Mouse (Mus musculus) forebrain, embryonic 11.5 days (tissue): ENCODE data around the gene Prickle2. TPM values are rescaled to one million over a fixed set of nuclear protein-coding genes. Genes with fewer than 3 reads are reported as not detected.

ENCODE experiments used
- ATAC-seq: fragments of 200-750 bp; cut with Nextera tagmentation; replicated peaks from 2 replicates; pipeline ENCODE4 v1.8.0; 2017; ENCODE audit warnings: moderate TSS enrichment; ENCODE audit not compliant: low FRiP score
- DNase-seq: peaks from one replicate; pipeline ENCODE4 v3.0.0-alpha.2; 2017; ENCODE audit warnings: low spot score
- H3K27ac ChIP-seq: fragments of 300-500 bp; sonication (generic); 2 replicates; pipeline ENCODE4 v1.5.1; 2014; ENCODE audit warnings: low read depth, low read length
- H3K27me3 ChIP-seq: fragments of 300-500 bp; sonication (generic); 2 replicates; pipeline ENCODE4 v1.6.1; 2014; ENCODE audit warnings: mild to moderate bottlenecking, low read length, mixed read lengths; ENCODE audit not compliant: control insufficient read depth, insufficient read depth
- H3K36me3 ChIP-seq: fragments of 300-500 bp; sonication (generic); 2 replicates; pipeline ENCODE4 v1.6.1; 2014; ENCODE audit warnings: mild to moderate bottlenecking, low read length, moderate library complexity, mixed read lengths; ENCODE audit not compliant: control insufficient read depth, insufficient read depth
- H3K4me1 ChIP-seq: fragments of 300-500 bp; sonication (generic); replicated peaks from 2 replicates; pipeline ENCODE4 v1.6.1; 2014; ENCODE audit warnings: low read length, mixed read lengths; ENCODE audit not compliant: control insufficient read depth, insufficient read depth
- H3K4me2 ChIP-seq: fragments of 300-500 bp; sonication (generic); 2 replicates; pipeline ENCODE4 v1.6.1; 2014; ENCODE audit warnings: low read depth, mild to moderate bottlenecking, low read length, moderate library complexity, mixed read lengths; ENCODE audit not compliant: severe bottlenecking
- H3K4me3 ChIP-seq: fragments of 300-500 bp; sonication (generic); 2 replicates; pipeline ENCODE4 v1.5.1; 2014; ENCODE audit warnings: low read depth, low read length
- H3K9ac ChIP-seq: fragments of 300-500 bp; sonication (generic); 2 replicates; pipeline ENCODE4 v1.6.1; 2014; ENCODE audit warnings: low read length
- H3K9me3 ChIP-seq: fragments of 300-500 bp; sonication (generic); 2 replicates; pipeline ENCODE4 v1.6.1; 2016; ENCODE audit warnings: low read length, mixed read lengths; ENCODE audit not compliant: control insufficient read depth
- WGBS: fragments of 180-500 bp; shearing (Covaris S2); extraction: QIAGEN DNeasy Blood & Tissue Kit; methylation state at CpG from one replicate; pipeline ENCODE4 v1.1.7; 2014; 5-methylcytosine and 5-hydroxymethylcytosine counted together
- polyA plus RNA-seq: library from polyadenylated mRNA; unstranded; fragments of >200 nt; fragmentation: Nextera tagmentation; extraction: Ambion mirVana; gene quantifications from 2 replicates; pipeline ENCODE4 v1.2.1, GENCODE M21; 2014

The Prickle2 gene
- polyA plus RNA-seq, 1 experiment from 2014 or later, result 4.0 TPM

GRCm38 (mm10) chr6:92726121-92726520 is 20.2 kb upstream of the Prickle2 start:
- H3K9ac ChIP-seq, result no peak overlapping the region
- H3K4me1 ChIP-seq, result peaks cover 6% of the 10 kb centered on the region; the same call in 1 of the 2 replicates
- H3K9me3 ChIP-seq, result no peaks in the 10 kb centered on the region
- H3K4me2 ChIP-seq, result no peak overlapping the region
- H3K4me3 ChIP-seq, result no peak overlapping the region
- WGBS, result 83% methylated on average over 5 of the region's 5 CpGs
- H3K36me3 ChIP-seq, result no peaks in the 10 kb centered on the region
- H3K27me3 ChIP-seq, result no peaks in the 10 kb centered on the region
- no peak overlapping the region for H3K27ac ChIP-seq
- ATAC-seq (no peak), DNase-seq (no peak)

GRCm38 (mm10) chr6:92724394-92724793 is 18.4 kb upstream of the Prickle2 start:
- Histone ChIP-seq H3K36me3 (no peaks in the 10 kb centered on the region), H3K4me1 (peaks cover 6% of the 10 kb centered on the region; the same call in 1 of the 2 replicates), H3K4me2 (no peak overlapping the region), H3K9me3 (no peaks in the 10 kb centered on the region), H3K27ac (no peak overlapping the region), H3K9ac (no peak overlapping the region), H3K27me3 (no peaks in the 10 kb centered on the region), H3K4me3 (no peak overlapping the region)
- ATAC-seq, result no peak
- 73% methylated on average over 2 of the region's 2 CpGs for WGBS
- no peak for DNase-seq

- Histone ChIP-seq H3K27ac (no peak overlapping the region), H3K4me1 (no peaks in the 10 kb centered on the region), H3K4me2 (no peak overlapping the region), H3K4me3 (no peak overlapping the region), H3K36me3 (no peaks in the 10 kb centered on the region), H3K9me3 (no peaks in the 10 kb centered on the region), H3K9ac (no peak overlapping the region), H3K27me3 (no peaks in the 10 kb centered on the region)
- no peak for ATAC-seq
- 58% methylated on average over 3 of the region's 3 CpGs for WGBS
- DNase-seq, result no peak
Observed at GRCm38 (mm10) chr6:92715806-92716205, 9.9 kb upstream of the Prickle2 start.

GRCm38 (mm10) chr6:92714748-92715147 is 8.8 kb upstream of the Prickle2 start:
- ATAC-seq, result no peak
- whole genome bisulfite sequencing, result 88% methylated on average over 4 of the region's 4 CpGs
- H3K4me2 ChIP-seq, result no peak overlapping the region
- no peak overlapping the region for H3K9ac ChIP-seq
- no peaks in the 10 kb centered on the region for H3K9me3 ChIP-seq
- H3K36me3 ChIP-seq, result no peaks in the 10 kb centered on the region
- DNase-seq, result no peak
- no peak overlapping the region for H3K4me3 ChIP-seq
- no peak overlapping the region for H3K27ac ChIP-seq
- H3K4me1 ChIP-seq, result no peaks in the 10 kb centered on the region
- no peaks in the 10 kb centered on the region for H3K27me3 ChIP-seq

- no peaks in the 10 kb centered on the region for H3K9me3 ChIP-seq
- H3K4me2 ChIP-seq, result no peak overlapping the region
- no peak overlapping the region for H3K9ac ChIP-seq
- H3K27me3 ChIP-seq, result 0 out of 2 replicates have a peak, but pooled peaks cover 4% of the 10 kb centered on the region
- DNase-seq (no peak), ATAC-seq (no peak)
- no peak overlapping the region for H3K27ac ChIP-seq
- H3K36me3 ChIP-seq, result no peaks in the 10 kb centered on the region
- 69% methylated on average over 4 of the region's 4 CpGs for WGBS
- H3K4me1 ChIP-seq, result peaks cover 8% of the 10 kb centered on the region; the same call in 1 of the 2 replicates
- H3K4me3 ChIP-seq, result no peak overlapping the region
Observed at GRCm38 (mm10) chr6:92708137-92708536, 2.2 kb upstream of the Prickle2 start.

- peak; percentile 79 for ATAC-seq
- Histone ChIP-seq H3K27ac (no peak overlapping the region), H3K36me3 (no peaks in the 10 kb centered on the region), H3K9me3 (no peaks in the 10 kb centered on the region), H3K9ac (peak overlapping the region; percentile 74), H3K27me3 (0 out of 2 replicates have a peak, but pooled peaks cover 4% of the 10 kb centered on the region), H3K4me2 (peak overlapping the region; percentile 100), H3K4me1 (peaks cover 8% of the 10 kb centered on the region; the same call in 1 of the 2 replicates), H3K4me3 (peak overlapping the region; percentile 64)
- WGBS, result 3% methylated on average over 36 of the region's 39 CpGs
- no peak for DNase-seq
Observed at GRCm38 (mm10) chr6:92705353-92706144, 406 bp downstream of the Prickle2 start.

GRCm38 (mm10) chr6:92704810-92705209 is 1.1 kb downstream of the Prickle2 start:
- DNase-seq, result no peak
- Histone ChIP-seq H3K4me2 (peak overlapping the region; percentile 100; the same call in 1 of the 2 replicates), H3K4me1 (peaks cover 8% of the 10 kb centered on the region; the same call in 1 of the 2 replicates), H3K9me3 (no peaks in the 10 kb centered on the region), H3K27ac (no peak overlapping the region), H3K9ac (no peak overlapping the region), H3K4me3 (no peak overlapping the region), H3K27me3 (0 out of 2 replicates have a peak, but pooled peaks cover 4% of the 10 kb centered on the region), H3K36me3 (no peaks in the 10 kb centered on the region)
- WGBS, result 25% methylated on average over 9 of the region's 9 CpGs
- no peak for ATAC-seq

GRCm38 (mm10) chr6:92699491-92700209 is 6.3 kb downstream of the Prickle2 start:
- 14% methylated on average over 3 of the region's 3 CpGs for WGBS
- Histone ChIP-seq H3K4me3 (no peak overlapping the region), H3K4me2 (no peak overlapping the region), H3K27ac (no peak overlapping the region), H3K9me3 (no peaks in the 10 kb centered on the region), H3K9ac (no peak overlapping the region), H3K4me1 (peaks cover 4% of the 10 kb centered on the region; the same call in 1 of the 2 replicates), H3K27me3 (0 out of 2 replicates have a peak, but pooled peaks cover under 1% of the 10 kb centered on the region), H3K36me3 (no peaks in the 10 kb centered on the region)
- DNase-seq (peak; percentile 56), ATAC-seq (peak; percentile 60)
